Mouse (Mus musculus): ENCODE results near the gene Gja5. TPM values are rescaled to one million over a fixed set of nuclear protein-coding genes. Genes with fewer than 3 reads are reported as not detected.

The Gja5 gene
- polyA plus RNA-seq, 1 experiment from 2014 or later, result 3.0 TPM

Other genes starting within 250 kb of the Gja5 start
- gene Ankrd35, start 234.6 kb upstream of the Gja5 start, polyA plus RNA-seq (2015; fragmentation: Nextera tagmentation; extraction: Ambion mirVana), result 0.57 and 2.3 TPM in 2 replicates
- 28.8 and 31.0 TPM in 2 replicates for gene Pias3, start 208.3 kb upstream of the Gja5 start, polyA plus RNA-seq (2015; fragmentation: Nextera tagmentation; extraction: Ambion mirVana)
- gene Nudt17, start 196.1 kb upstream of the Gja5 start, polyA plus RNA-seq (2015; fragmentation: Nextera tagmentation; extraction: Ambion mirVana), result 6.4 and 7.2 TPM in 2 replicates
- 41.1 and 42.0 TPM in 2 replicates for gene Polr3c, start 177.1 kb upstream of the Gja5 start, polyA plus RNA-seq (2015; fragmentation: Nextera tagmentation; extraction: Ambion mirVana)
- 68.6 and 71.7 TPM in 2 replicates for gene Rnf115, start 177.0 kb upstream of the Gja5 start, polyA plus RNA-seq (2015; fragmentation: Nextera tagmentation; extraction: Ambion mirVana)
- 0.15 TPM in 1 of 2 replicates, not detected in the other for gene Pdzk1, start 75.4 kb upstream of the Gja5 start, polyA plus RNA-seq (2015; fragmentation: Nextera tagmentation; extraction: Ambion mirVana)
- gene Cd160, start 75.3 kb upstream of the Gja5 start, polyA plus RNA-seq (2015; fragmentation: Nextera tagmentation; extraction: Ambion mirVana), result 0.09 TPM in 2 replicates
- 37.4 and 38.9 TPM in 2 replicates for gene Gpr89, start 653 bp downstream of the Gja5 start, polyA plus RNA-seq (2015; fragmentation: Nextera tagmentation; extraction: Ambion mirVana)
- 0.03 TPM in 1 of 2 replicates, not detected in the other for gene Gja8, start 21.3 kb downstream of the Gja5 start, polyA plus RNA-seq (2015; fragmentation: Nextera tagmentation; extraction: Ambion mirVana)